Comparison of ENCODE assay signal across 9 mouse cellular contexts in genomic region chr3:135886659-135887027, GRCm38 (mm10).
DNase-seq lines count a peak whose midpoint lies in the region; TF ChIP-seq lines count a peak whose summit lies in the region.
"Had no signal": no experiment of that assay in that cellular context is flagged by ENCODE, and none has a peak within 500 bp of the region (broad histone marks: within the 10 kb centered on the region; RNA-seq: fewer than 3 reads in every experiment).

No protein-coding gene starts in this region.

- peak overlapping the region; percentile 19 to 24 (median 20) for H3K4me3 ChIP-seq in CH12.LX (replicated peaks in 1 of 3; ENCODE audit: low read depth in 2 of 3, low read length in 2 of 3, poor library complexity in 1 of 3)
- H3K4me3 ChIP-seq: limb, embryonic 15.5 days had no signal

- in situ Hi-C loops in CH12.LX (cut with MboI; ENCODE audit: low pct_ligation_motif_present, low pct_unique_long_range_greater_than_20kb, low sequenced_read_pairs): loop anchor here (10.0 to 25.0 kb wide), 3 partner anchors 778 to 1526 kb away; no protein-coding TSS in a partner anchor

- no peak overlapping the region for H3K9ac ChIP-seq in CH12.LX (ENCODE audit: insufficient read depth, low read depth)
- H3K9ac ChIP-seq: limb, embryonic 15.5 days had no signal

- no peak for TF ChIP-seq EP300 in CH12.LX (IDR thresholded peaks at IDR 0.05; ENCODE audit: low read length)

- no peak for TF ChIP-seq POLR2A in CH12.LX (IDR thresholded peaks at IDR 0.05; ENCODE audit: low read depth, low read length)

- no peaks in the 10 kb centered on the region for H3K27me3 ChIP-seq in CH12.LX (replicated peaks)
- H3K27me3 ChIP-seq: limb, embryonic 15.5 days had no signal

- H3K79me2 ChIP-seq in CH12.LX (replicated peaks; ENCODE audit: control insufficient read depth, extremely low read depth, insufficient read depth, poor library complexity, severe bottlenecking): no peaks in the 10 kb centered on the region

- peak; percentile 90 for DNase-seq in CH12.LX (ENCODE audit: extremely low read depth)
- DNase-seq in adrenal gland, adult 18-20 months (ENCODE audit: low spot score in 2 of 2): peak; percentile 50 to 52
- peak; percentile 86 for DNase-seq in embryo, embryonic 11 days
- DNase-seq in heart, postnatal 10 days: peak; percentile 81 to 87
- DNase-seq in layer of hippocampus, adult 11-12 months (ENCODE audit: low spot score): peak; percentile 92
- DNase-seq in lung, postnatal 10 days: peak; percentile 78
- DNase-seq in retina, postnatal 1 day: peak; percentile 88
- peak; percentile 37 to 66 for DNase-seq in urinary bladder, postnatal 4 days (ENCODE audit: low spot score in 2 of 2)

- no peak overlapping the region for H3K27ac ChIP-seq in CH12.LX (ENCODE audit: insufficient read depth, low read depth)
- H3K27ac ChIP-seq: limb, embryonic 15.5 days had no signal

- TF ChIP-seq CTCF in CH12.LX (conservative IDR thresholded peaks at IDR 0.05 in 1 of 2, IDR thresholded peaks at IDR 0.05 in 1 of 2; ENCODE audit: low read depth in 2 of 2, low read length in 2 of 2): peak; percentile 97 to 98

- H3K4me2 ChIP-seq in CH12.LX (ENCODE audit: insufficient read depth, low read depth, poor library complexity, severe bottlenecking): peak overlapping the region; percentile 68
- H3K4me2 ChIP-seq: limb, embryonic 15.5 days had no signal

- intact Hi-C loops in heart, postnatal 10 days (cut with DNase I): loop anchor here (2.0 to 10.0 kb wide), 5 partner anchors 786 to 1866 kb away; partner anchors contain the start of gene Ppp3ca

- dilution Hi-C loops in CH12.LX (cut with MboI; ENCODE audit: extremely low pct_ligation_motif_present, extremely low pct_unique_long_range_greater_than_20kb, low sequenced_read_pairs): no loop called here

- peaks cover 0 to 7% of the 10 kb centered on the region in 2 experiments; a peak in 1 of 4 replicates for H3K4me1 ChIP-seq in CH12.LX (ENCODE audit: control insufficient read depth in 1 of 2, insufficient read depth in 2 of 2)
- H3K4me1 ChIP-seq: limb, embryonic 15.5 days had no signal

- no peak; the same call in none of the 2 replicates for TF ChIP-seq RAD21 in CH12.LX (IDR thresholded peaks at IDR 0.05; ENCODE audit: low read depth, low read length)

- H3K9me3 ChIP-seq in CH12.LX (replicated peaks; ENCODE audit: low read length): no peaks in the 10 kb centered on the region
- H3K9me3 ChIP-seq: limb, embryonic 15.5 days had no signal

- H3K36me3 ChIP-seq in CH12.LX (replicated peaks in 1 of 2; ENCODE audit: control insufficient read depth in 1 of 2, insufficient read depth in 1 of 2, low read length in 1 of 2): no peaks in the 10 kb centered on the region
- H3K36me3 ChIP-seq: limb, embryonic 15.5 days had no signal

TF ChIP-seq in CH12.LX, 34 proteins besides CTCF, POLR2A, EP300 and RAD21:
- TF ChIP-seq MEF2A (IDR thresholded peaks at IDR 0.05; ENCODE audit: borderline replicate concordance, low read depth, low read length) (no peak), SIN3A (IDR thresholded peaks at IDR 0.05; ENCODE audit: low read length) (no peak), ELF1 (IDR thresholded peaks at IDR 0.05; ENCODE audit: low read depth, low read length) (peak; percentile 51; the same call in 1 of the 2 replicates), JUND (conservative IDR thresholded peaks at IDR 0.05; ENCODE audit: low read depth, low read length) (no peak), ZKSCAN1 (IDR thresholded peaks at IDR 0.05; ENCODE audit: borderline replicate concordance, low read depth, low read length) (no peak), TBP (conservative IDR thresholded peaks at IDR 0.05; ENCODE audit: low read depth, low read length) (no peak), HCFC1 (IDR thresholded peaks at IDR 0.05; ENCODE audit: low read depth, low read length) (peak; percentile 25; the same call in 1 of the 2 replicates), POLR2AphosphoS2 (IDR thresholded peaks at IDR 0.05; ENCODE audit: low read depth, low read length) (no peak), ETS1 (conservative IDR thresholded peaks at IDR 0.05; ENCODE audit: low read depth, low read length) (no peak), NELFE (IDR thresholded peaks at IDR 0.05; ENCODE audit: low read depth, low read length) (peak; percentile 58; the same call in 1 of the 2 replicates), USF2 (conservative IDR thresholded peaks at IDR 0.05; ENCODE audit: low read depth, low read length) (no peak), BHLHE40 (IDR thresholded peaks at IDR 0.05; ENCODE audit: low read depth, low read length) (no peak), MAZ (IDR thresholded peaks at IDR 0.05; ENCODE audit: low read depth, low read length) (no peak), CHD1 (IDR thresholded peaks at IDR 0.05; ENCODE audit: low read depth, low read length) (no peak), UBTF (IDR thresholded peaks at IDR 0.05; ENCODE audit: low read depth, low read length) (no peak), JUN (IDR thresholded peaks at IDR 0.05; ENCODE audit: insufficient read depth, low read depth, low read length) (no peak), E2F4 (IDR thresholded peaks at IDR 0.05; ENCODE audit: insufficient replicate concordance, low read depth, low read length) (no peak), TCF12 (IDR thresholded peaks at IDR 0.05; ENCODE audit: low read depth, low read length) (0 out of 2 replicates have a peak, but pooled peaks have one; percentile 17), PAX5 (IDR thresholded peaks at IDR 0.05; ENCODE audit: low read length) (no peak), CHD2 (IDR thresholded peaks at IDR 0.05; ENCODE audit: low read length) (no peak), KAT2A (IDR thresholded peaks at IDR 0.05; ENCODE audit: insufficient replicate concordance, low read length) (no peak), USF1 (IDR thresholded peaks at IDR 0.05; ENCODE audit: low read depth, low read length) (no peak), ZNF384 (IDR thresholded peaks at IDR 0.05; ENCODE audit: low read depth, low read length) (0 out of 2 replicates have a peak, but pooled peaks have one; percentile 30), SMC3 (IDR thresholded peaks at IDR 0.05; ENCODE audit: low read depth, low read length) (peak; percentile 88), ZC3H11A (IDR thresholded peaks at IDR 0.05; ENCODE audit: low read depth, low read length) (peak; percentile 82), MXI1 (IDR thresholded peaks at IDR 0.05; ENCODE audit: low read depth, low read length) (0 out of 2 replicates have a peak, but pooled peaks have one; percentile 41), ZMIZ1 (IDR thresholded peaks at IDR 0.05; ENCODE audit: low read depth, low read length) (no peak), GABPA (IDR thresholded peaks at IDR 0.05; ENCODE audit: insufficient replicate concordance, low read depth, low read length) (no peak), RCOR1 (conservative IDR thresholded peaks at IDR 0.05; ENCODE audit: low read depth, low read length) (no peak), IRF4 (IDR thresholded peaks at IDR 0.05; ENCODE audit: low read depth, low read length) (peak; percentile 76), MYC (IDR thresholded peaks at IDR 0.05; ENCODE audit: low read depth, low read length) (peak; percentile 61), NRF1 (IDR thresholded peaks at IDR 0.05; ENCODE audit: low read depth, low read length) (no peak), MAFK (IDR thresholded peaks at IDR 0.05; ENCODE audit: insufficient replicate concordance, low read length) (0 out of 2 replicates have a peak, but pooled peaks have one; percentile 16), MAX (IDR thresholded peaks at IDR 0.05; ENCODE audit: low read length) (peak; percentile 34; the same call in 1 of the 2 replicates)
